Mouse (Mus musculus) intestine, embryonic 14.5 days (tissue): ENCODE measurements around the gene Ccdc59. TPM values are rescaled to one million over a fixed set of nuclear protein-coding genes. Genes with fewer than 3 reads are reported as not detected.

Source experiments
- ATAC-seq: fragments of 200-750 bp; cut with Nextera tagmentation; replicated peaks from 2 replicates; pipeline ENCODE4 v1.8.0; 2017; ENCODE audit warnings: low read depth, moderate number of reproducible peaks, moderate TSS enrichment, moderate library complexity; ENCODE audit not compliant: low FRiP score, low TSS enrichment
- DNase-seq: peaks from one replicate; pipeline ENCODE4 v3.0.0-alpha.2; 2018; ENCODE audit warnings: low spot score
- H3K27ac ChIP-seq: fragments of 300-500 bp; sonication (generic); 2 replicates; pipeline ENCODE4 v1.5.1; 2014; ENCODE audit warnings: low read depth, mild to moderate bottlenecking, control low read depth
- H3K27me3 ChIP-seq: fragments of 300-500 bp; sonication (generic); replicated peaks from 2 replicates; pipeline ENCODE4 v1.6.1; 2014; ENCODE audit warnings: low read length, control low read depth; ENCODE audit not compliant: control insufficient read depth, insufficient read depth
- H3K36me3 ChIP-seq: fragments of 300-500 bp; sonication (generic); 2 replicates; pipeline ENCODE4 v1.6.1; 2014; ENCODE audit warnings: low read length, control low read depth; ENCODE audit not compliant: control insufficient read depth, insufficient read depth
- H3K4me1 ChIP-seq: fragments of 300-500 bp; sonication (generic); replicated peaks from 2 replicates; pipeline ENCODE4 v1.6.1; 2014; ENCODE audit warnings: low read length, control low read depth, mixed read lengths; ENCODE audit not compliant: control insufficient read depth, insufficient read depth
- H3K4me2 ChIP-seq: fragments of 300-500 bp; sonication (generic); 2 replicates; pipeline ENCODE4 v1.6.1; 2014; ENCODE audit warnings: low read length
- H3K4me3 ChIP-seq: fragments of 300-500 bp; sonication (generic); 2 replicates; pipeline ENCODE4 v1.5.1; 2014; ENCODE audit warnings: low read depth, low read length, control low read depth, mixed read lengths
- H3K9ac ChIP-seq: fragments of 300-500 bp; sonication (generic); 2 replicates; pipeline ENCODE4 v1.6.1; 2014; ENCODE audit warnings: mild to moderate bottlenecking, low read length
- H3K9me3 ChIP-seq: fragments of 300-500 bp; sonication (generic); 2 replicates; pipeline ENCODE4 v1.6.1; 2016; ENCODE audit warnings: low read length, control low read depth; ENCODE audit not compliant: control insufficient read depth
- WGBS: fragments of 180-500 bp; shearing (Covaris S2); extraction: QIAGEN DNeasy Blood & Tissue Kit; methylation state at CpG from one replicate; pipeline ENCODE4 v1.1.7; 2014; 5-methylcytosine and 5-hydroxymethylcytosine counted together
- polyA plus RNA-seq: library from polyadenylated mRNA; unstranded; fragments of >200 nt; fragmentation: Nextera tagmentation; extraction: Ambion mirVana; gene quantifications from 2 replicates; pipeline ENCODE4 v1.2.1, GENCODE M21; 2014

Gene Ccdc59
- 55.7 and 57.9 TPM in 2 replicates for polyA plus RNA-seq

DNA sequence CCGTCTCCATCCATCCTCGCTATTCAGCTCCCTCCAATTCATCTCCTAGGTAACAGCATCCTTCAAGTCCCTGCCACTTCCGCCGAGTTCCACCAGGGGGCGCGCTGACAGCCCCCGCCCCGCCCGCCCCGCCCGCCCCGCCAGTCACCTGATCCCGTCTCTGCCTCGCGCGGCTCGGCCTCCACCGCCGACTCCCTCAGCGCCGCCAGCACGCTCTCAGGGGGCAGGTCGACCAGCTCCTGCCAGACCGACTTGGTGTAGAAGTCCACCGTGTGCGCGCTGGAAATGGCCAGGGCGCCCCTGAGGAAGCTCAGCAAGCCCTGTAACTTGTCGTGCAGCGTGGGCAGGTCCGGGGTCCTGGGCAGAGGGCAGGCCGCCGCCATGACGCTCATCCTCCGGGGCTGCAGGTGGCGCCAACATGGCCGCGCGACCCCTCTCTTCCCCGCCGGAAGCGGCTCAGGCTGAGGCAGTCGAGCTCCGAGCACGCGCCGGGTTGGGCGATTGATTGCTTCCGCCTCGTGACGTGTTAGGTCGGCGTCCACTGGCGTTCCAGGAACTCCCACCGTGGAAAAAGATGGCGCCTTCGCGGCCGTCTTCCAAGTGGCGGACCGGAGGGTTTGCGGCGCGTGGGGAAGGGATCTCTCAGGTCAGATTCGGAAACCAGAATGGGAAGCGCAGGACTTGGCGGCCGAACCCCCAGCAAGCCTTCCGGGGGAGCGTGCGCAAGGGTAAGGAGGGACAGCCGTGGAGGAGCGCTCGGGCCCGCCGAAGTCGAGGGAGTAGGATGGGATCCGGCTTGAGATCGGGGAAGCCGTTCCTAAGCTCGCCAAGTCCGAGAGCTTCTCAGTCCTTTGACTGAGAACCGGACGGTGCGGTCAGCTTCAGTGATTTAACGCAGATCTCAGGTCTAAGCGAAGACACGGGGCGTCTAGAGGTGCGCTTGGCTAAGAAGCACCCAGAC is at the start of gene Ccdc59, which contains the start of gene Mettl25:
Gene Ccdc59, plus strand, starts transcription at position 140 of the 961 bp plus-strand sequence.
Gene Mettl25, minus strand, starts transcription at position 453 of the 961 bp plus-strand sequence.
- peak; percentile 99 for DNase-seq
- peak; percentile 99 for ATAC-seq
- WGBS = 1% methylated on average over 88 of the region's 90 CpGs
- Histone ChIP-seq H3K9me3 (no peaks in the 10 kb centered on the region), H3K9ac (peak within 1 kb of the TSS; percentile 86), H3K4me2 (peak within 1 kb of the TSS; percentile 83), H3K4me1 (0 out of 2 replicates have a peak, but pooled peaks cover 8% of the 10 kb centered on the region), H3K36me3 (peaks cover 34% of the 10 kb centered on the region), H3K27ac (peak within 1 kb of the TSS; percentile 89), H3K4me3 (peak within 1 kb of the TSS; percentile 98), H3K27me3 (no peaks in the 10 kb centered on the region)

- DNase-seq = no peak
- peak overlapping the region; percentile 75 for H3K27ac ChIP-seq
- peak overlapping the region; percentile 22; the same call in 1 of the 2 replicates for H3K4me2 ChIP-seq
- peak; percentile 65 for ATAC-seq
- 30% methylated on average over 15 of the region's 15 CpGs for WGBS
- H3K9me3 ChIP-seq = no peaks in the 10 kb centered on the region
- H3K4me1 ChIP-seq = 0 out of 2 replicates have a peak, but pooled peaks cover 5% of the 10 kb centered on the region
- no peaks in the 10 kb centered on the region for H3K27me3 ChIP-seq
- no peak overlapping the region for H3K4me3 ChIP-seq
- H3K9ac ChIP-seq = no peak overlapping the region
- no peaks in the 10 kb centered on the region for H3K36me3 ChIP-seq
Measured at GRCm38 (mm10) chr10:105793776-105794552, 46.9 kb upstream of the Ccdc59 start.

- H3K9ac ChIP-seq = no peak overlapping the region
- no peak overlapping the region for H3K4me2 ChIP-seq
- WGBS = 57% methylated on average over 8 of the region's 8 CpGs
- no peaks in the 10 kb centered on the region for H3K27me3 ChIP-seq
- no peak overlapping the region for H3K27ac ChIP-seq
- no peak for ATAC-seq
- H3K4me3 ChIP-seq = no peak overlapping the region
- H3K4me1 ChIP-seq = 0 out of 2 replicates have a peak, but pooled peaks cover 5% of the 10 kb centered on the region
- no peak for DNase-seq
- no peaks in the 10 kb centered on the region for H3K36me3 ChIP-seq
- no peaks in the 10 kb centered on the region for H3K9me3 ChIP-seq
Measured at GRCm38 (mm10) chr10:105797250-105797924, 43.5 kb upstream of the Ccdc59 start.

- Histone ChIP-seq H3K27ac (peak overlapping the region; percentile 33; the same call in 1 of the 2 replicates), H3K36me3 (no peaks in the 10 kb centered on the region), H3K4me2 (no peak overlapping the region), H3K4me3 (no peak overlapping the region), H3K27me3 (no peaks in the 10 kb centered on the region), H3K9ac (no peak overlapping the region), H3K9me3 (no peaks in the 10 kb centered on the region), H3K4me1 (no peaks in the 10 kb centered on the region)
- ATAC-seq (no peak), DNase-seq (no peak)
- WGBS = 27% methylated on average over 6 of the region's 6 CpGs
Measured at GRCm38 (mm10) chr10:105801147-105801546, 39.7 kb upstream of the Ccdc59 start.

DNA sequence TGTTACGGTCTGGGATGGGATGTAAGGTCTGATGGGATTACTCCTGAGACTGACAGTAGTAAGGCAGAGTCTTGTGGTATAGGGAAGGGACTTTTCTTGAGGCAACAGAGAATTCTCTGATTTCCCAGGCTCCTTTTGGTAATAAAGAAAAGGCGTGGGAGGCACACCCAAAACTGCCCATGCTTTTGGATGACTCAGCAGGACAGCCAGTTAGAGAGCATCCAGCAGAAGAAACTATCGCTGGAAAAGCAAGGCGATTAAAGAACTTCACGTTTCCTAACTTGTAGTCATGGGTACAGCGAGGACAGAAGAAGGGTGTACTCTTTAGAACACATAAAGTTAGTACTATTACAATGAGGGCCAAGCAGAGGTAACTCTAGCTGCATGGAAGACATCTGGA is 38.7 kb upstream of the Ccdc59 start:
- H3K4me3 ChIP-seq = no peak overlapping the region
- H3K27me3 ChIP-seq = no peaks in the 10 kb centered on the region
- H3K36me3 ChIP-seq = no peaks in the 10 kb centered on the region
- H3K27ac ChIP-seq = no peak overlapping the region
- no peak for ATAC-seq
- no peak overlapping the region for H3K9ac ChIP-seq
- H3K9me3 ChIP-seq = no peaks in the 10 kb centered on the region
- no peak for DNase-seq
- H3K4me2 ChIP-seq = no peak overlapping the region
- WGBS = 92% methylated on average over 6 of the region's 6 CpGs
- no peaks in the 10 kb centered on the region; the same call in 1 of the 2 replicates for H3K4me1 ChIP-seq

GRCm38 (mm10) chr10:105803461-105803860 is 37.4 kb upstream of the Ccdc59 start:
- no peak for ATAC-seq
- DNase-seq = no peak
- Histone ChIP-seq H3K27me3 (no peaks in the 10 kb centered on the region), H3K27ac (no peak overlapping the region), H3K4me1 (no peaks in the 10 kb centered on the region; the same call in 1 of the 2 replicates), H3K9ac (no peak overlapping the region), H3K36me3 (no peaks in the 10 kb centered on the region), H3K4me3 (no peak overlapping the region), H3K4me2 (no peak overlapping the region), H3K9me3 (no peaks in the 10 kb centered on the region)
- WGBS = 93% methylated on average over 2 of the region's 2 CpGs

DNA sequence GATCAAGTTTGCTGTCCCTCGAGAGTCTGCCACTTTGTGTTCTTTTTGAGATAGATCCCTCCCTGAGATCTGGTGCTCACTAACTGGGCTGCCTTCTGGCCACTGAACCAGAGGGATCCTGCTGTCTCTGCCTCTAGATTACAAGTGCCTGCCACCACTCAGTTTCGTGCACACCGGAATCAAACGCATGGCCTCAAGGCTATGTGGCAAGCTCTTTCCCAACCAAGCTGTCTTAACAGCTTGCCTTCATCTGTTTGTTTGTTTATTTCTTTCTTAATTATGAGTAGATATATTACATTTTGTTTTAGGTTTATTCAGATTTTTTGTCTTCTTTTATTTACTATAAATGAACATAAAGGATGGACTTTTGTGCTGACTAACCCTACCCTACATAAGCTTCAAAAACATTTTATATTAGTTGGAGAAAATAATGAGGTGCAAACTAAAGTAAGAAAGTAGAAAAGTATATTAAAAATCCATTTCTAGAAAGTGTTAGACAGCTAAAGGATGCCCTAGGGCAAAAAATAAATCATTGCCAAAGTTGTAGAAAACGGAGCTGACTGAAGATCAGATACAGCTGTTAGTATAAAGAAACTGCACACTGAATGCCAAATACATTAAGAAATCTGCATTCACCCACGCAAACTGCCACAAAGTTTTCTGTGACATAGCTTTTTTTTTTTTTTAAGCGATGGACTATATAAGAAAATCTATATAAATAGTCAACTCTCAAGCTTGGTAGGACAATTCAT is 34.4 kb upstream of the Ccdc59 start:
- H3K27me3 ChIP-seq = no peaks in the 10 kb centered on the region
- no peaks in the 10 kb centered on the region; the same call in 1 of the 2 replicates for H3K4me1 ChIP-seq
- ATAC-seq (no peak), DNase-seq (no peak)
- H3K4me3 ChIP-seq = no peak overlapping the region
- H3K27ac ChIP-seq = no peak overlapping the region
- 59% methylated on average over 7 of the region's 7 CpGs for WGBS
- no peak overlapping the region for H3K4me2 ChIP-seq
- H3K36me3 ChIP-seq = no peaks in the 10 kb centered on the region
- H3K9me3 ChIP-seq = no peaks in the 10 kb centered on the region
- H3K9ac ChIP-seq = no peak overlapping the region
